Mouse (Mus musculus) MEL (cell line): Measurements from ENCODE around the gene Ell2.

Source experiments
- CTCF ChIP-seq, 3 experiments: IDR thresholded peaks in 2 of 3; conservative IDR thresholded peaks in 1 of 3; 2 replicates each; pipeline ENCODE4 v1.5.1; 2011 to 2012; ENCODE audit warnings: low read length in 3 of 3, low read depth in 2 of 3, mild to moderate bottlenecking in 2 of 3, improper control_type of control experiment in 1 of 3, inconsistent platforms in 1 of 3, mixed read lengths in 1 of 3, moderate library complexity in 1 of 3; ENCODE audit not compliant: control insufficient read depth in 1 of 3, insufficient read depth in 1 of 3, poor library complexity in 1 of 3, severe bottlenecking in 1 of 3
- E2F4 ChIP-seq: IDR thresholded peaks from 2 replicates; pipeline ENCODE4 v1.6.1; 2011; ENCODE audit warnings: low read depth, low read length, improper control_type of control experiment, borderline replicate concordance
- ETS1 ChIP-seq: IDR thresholded peaks from 2 replicates; pipeline ENCODE4 v1.6.1; 2012; ENCODE audit warnings: low read depth, mild to moderate bottlenecking, inconsistent platforms, low read length, improper control_type of control experiment, moderate library complexity
- HCFC1 ChIP-seq: IDR thresholded peaks from 2 replicates; pipeline ENCODE4 v1.6.1; 2012; ENCODE audit warnings: low read depth, mild to moderate bottlenecking, inconsistent platforms, low read length, improper control_type of control experiment, moderate library complexity
- KAT2A ChIP-seq: conservative IDR thresholded peaks from 2 replicates; pipeline ENCODE4 v1.6.1; 2012; ENCODE audit warnings: low read depth, low read length, improper control_type of control experiment, inconsistent platforms
- POLR2A ChIP-seq, 2 experiments: IDR thresholded peaks; 2 replicates each; pipeline ENCODE4 v1.6.1; 2011 to 2012; ENCODE audit warnings: low read length in 2 of 2, mild to moderate bottlenecking in 2 of 2, control low read depth in 1 of 2, improper control_type of control experiment in 1 of 2, low read depth in 1 of 2, moderate library complexity in 1 of 2; ENCODE audit not compliant: control insufficient read depth in 1 of 2, insufficient read depth in 1 of 2, poor library complexity in 1 of 2
- POLR2AphosphoS2 ChIP-seq: IDR thresholded peaks from 2 replicates; pipeline ENCODE4 v1.6.1; 2011; ENCODE audit warnings: low read length, improper control_type of control experiment
- RAD21 ChIP-seq: IDR thresholded peaks from 2 replicates; pipeline ENCODE4 v1.6.1; 2011; ENCODE audit warnings: mild to moderate bottlenecking, low read depth, low read length, improper control_type of control experiment
- SIN3A ChIP-seq: IDR thresholded peaks from 2 replicates; pipeline ENCODE4 v1.6.1; 2012; ENCODE audit warnings: low read length, improper control_type of control experiment, inconsistent platforms
- SMC3 ChIP-seq: IDR thresholded peaks from 2 replicates; pipeline ENCODE4 v1.6.1; 2011; ENCODE audit warnings: low read depth, low read length, improper control_type of control experiment
- TBP ChIP-seq: IDR thresholded peaks from 2 replicates; pipeline ENCODE4 v1.8.0; 2011; ENCODE audit warnings: low read depth, low read length, improper control_type of control experiment
- TCF12 ChIP-seq: IDR thresholded peaks from 2 replicates; pipeline ENCODE4 v1.6.1; 2014; ENCODE audit warnings: low read depth, mild to moderate bottlenecking, inconsistent platforms, low read length, improper control_type of control experiment, moderate library complexity
- USF1 ChIP-seq: IDR thresholded peaks from 2 replicates; pipeline ENCODE4 v1.6.1; 2014; ENCODE audit warnings: low read depth, mild to moderate bottlenecking, inconsistent platforms, low read length, improper control_type of control experiment, moderate library complexity
- ZKSCAN1 ChIP-seq: IDR thresholded peaks from 2 replicates; pipeline ENCODE4 v1.6.1; 2012; ENCODE audit warnings: low read depth, mild to moderate bottlenecking, inconsistent platforms, low read length, improper control_type of control experiment, moderate library complexity

DNA sequence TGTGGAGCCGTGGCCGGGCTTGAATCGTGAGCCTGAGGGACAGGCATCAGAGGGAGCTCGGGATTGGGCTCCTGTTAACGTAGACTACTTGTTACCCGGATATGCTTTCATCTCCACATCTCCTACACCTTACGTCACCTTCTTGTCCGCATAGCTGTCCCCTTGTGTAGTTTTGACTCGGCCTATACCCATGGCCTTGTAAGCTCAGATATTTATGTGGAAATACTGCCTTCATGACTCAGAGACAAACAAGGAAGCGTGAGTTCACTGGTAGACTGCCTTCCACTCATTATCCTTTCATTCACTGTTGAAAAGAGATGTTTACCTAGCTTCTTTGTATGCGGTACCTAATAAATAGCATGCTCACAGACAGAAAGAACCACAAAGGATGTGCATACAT lies 79.7 kb downstream of the Ell2 start:
- TF ChIP-seq CTCF (IDR thresholded peaks at IDR 0.05 in 2 of 3, conservative IDR thresholded peaks at IDR 0.05 in 1 of 3; ENCODE audit: control insufficient read depth in 1 of 3, insufficient read depth in 1 of 3, low read depth in 2 of 3, low read length in 3 of 3, poor library complexity in 1 of 3, severe bottlenecking in 1 of 3): no peak
- TF ChIP-seq USF1: no peak
- no peak for TF ChIP-seq POLR2AphosphoS2
- no peak for TF ChIP-seq ZKSCAN1
- no peak for TF ChIP-seq SIN3A
- no peak for TF ChIP-seq SMC3
- no peak for TF ChIP-seq ETS1
- TF ChIP-seq KAT2A: no peak
- TF ChIP-seq POLR2A (IDR thresholded peaks at IDR 0.05; ENCODE audit: control insufficient read depth in 1 of 2, insufficient read depth in 1 of 2, low read depth in 1 of 2, low read length in 2 of 2, poor library complexity in 1 of 2): no peak
- no peak for TF ChIP-seq TBP
- TF ChIP-seq TCF12: no peak
- TF ChIP-seq RAD21: no peak
- TF ChIP-seq HCFC1: no peak
- no peak for TF ChIP-seq E2F4
